Mouse (Mus musculus) G1E (cell line): Measurements from ENCODE around the gene Abca1. TPM values are rescaled to one million over a fixed set of nuclear protein-coding genes. Genes with fewer than 3 reads are reported as not detected.

ENCODE experiments used
- ATAC-seq: 2 replicates; pipeline ENCODE4 v1.8.0; 2016; ENCODE audit warnings: mild to moderate bottlenecking; ENCODE audit not compliant: insufficient number of reproducible peaks, poor library complexity, low FRiP score, severe bottlenecking; ENCODE audit errors: extremely low read depth
- DNase-seq: peaks from one replicate; pipeline ENCODE4 v3.0.0; 2012; ENCODE audit warnings: low spot score
- H3K27me3 ChIP-seq: 2 replicates; pipeline ENCODE4 v1.6.1; 2012; ENCODE audit warnings: mild to moderate bottlenecking, low read length, inconsistent platforms; ENCODE audit not compliant: insufficient read depth
- H3K36me3 ChIP-seq: replicated peaks from 2 replicates; pipeline ENCODE3; 2012; ENCODE audit warnings: mild to moderate bottlenecking, inconsistent platforms
- H3K4me1 ChIP-seq: 2 replicates; pipeline ENCODE4 v1.6.1; 2012; ENCODE audit warnings: low read depth, low read length, inconsistent platforms, mixed read lengths; ENCODE audit not compliant: insufficient read depth
- H3K4me3 ChIP-seq: 2 replicates; pipeline ENCODE4 v1.5.1; 2012; ENCODE audit warnings: low read depth, mild to moderate bottlenecking, inconsistent platforms, low read length, moderate library complexity, mixed read lengths
- H3K9me3 ChIP-seq: replicated peaks from 2 replicates; pipeline ENCODE4 v1.6.1; 2012; ENCODE audit warnings: inconsistent platforms
- CTCF ChIP-seq: IDR thresholded peaks from 2 replicates; pipeline ENCODE4 v1.5.1; 2012; ENCODE audit warnings: low read depth, low read length, inconsistent platforms, mixed read lengths
- GATA1 ChIP-seq: IDR thresholded peaks from 2 replicates; pipeline ENCODE4 v1.6.1; 2012; ENCODE audit warnings: borderline replicate concordance, low read length, inconsistent platforms, mixed read lengths
- GATA2 ChIP-seq: IDR thresholded peaks from 2 replicates; pipeline ENCODE4 v1.6.1; 2012; ENCODE audit warnings: low read depth, low read length, inconsistent platforms, borderline replicate concordance
- POLR2AphosphoS5 ChIP-seq: IDR thresholded peaks from 2 replicates; pipeline ENCODE4 v1.6.1; 2012; ENCODE audit warnings: low read depth, low read length, inconsistent platforms; ENCODE audit not compliant: insufficient replicate concordance
- TAL1 ChIP-seq: conservative IDR thresholded peaks from 2 replicates; pipeline ENCODE4 v1.6.1; 2012; ENCODE audit warnings: low read depth, low read length, inconsistent platforms, mixed read lengths
- polyA plus RNA-seq: library from polyadenylated mRNA; stranded (reverse); fragments of >175 nt; gene quantifications from 2 replicates; pipeline ENCODE4 v1.2.3, GENCODE M21; 2012
- total RNA-seq, 2 experiments: library from RNA; stranded (forward) in 1 of 2; stranded (reverse) in 1 of 2; fragments of 200-1000 nt in 1 of 2; fragments of >200 nt in 1 of 2; fragmentation: Nextera tagmentation in 1 of 2; gene quantifications; 2 replicates each; pipeline ENCODE4 v1.2.3; 2014 to 2017

Abca1 gene
- total and polyA plus RNA-seq, 3 experiments: 2.1 to 23.0 (median 4.6) TPM

GRCm38 (mm10) chr4:52999449-52999848, 160.2 kb downstream of the Abca1 start:
- Histone ChIP-seq H3K9me3 (no peaks in the 10 kb centered on the region), H3K4me1 (no peaks in the 10 kb centered on the region), H3K27me3 (peaks cover 7% of the 10 kb centered on the region; the same call in 1 of the 2 replicates), H3K4me3 (no peak overlapping the region), H3K36me3 (no peaks in the 10 kb centered on the region)
- TF ChIP-seq TAL1 (no peak), GATA2 (no peak), CTCF (no peak)
- DNase-seq: no peak
- ATAC-seq: no peak

- H3K27me3 ChIP-seq: peaks cover 4% of the 10 kb centered on the region; the same call in 1 of the 2 replicates
- H3K4me3 ChIP-seq: no peak within 1 kb of the TSS
- no peaks in the 10 kb centered on the region for H3K4me1 ChIP-seq
- ATAC-seq (no peak), DNase-seq (no peak)
- no peaks in the 10 kb centered on the region for H3K36me3 ChIP-seq
- TF ChIP-seq GATA2 (no peak), TAL1 (no peak), GATA1 (no peak), POLR2AphosphoS5 (no peak), CTCF (no peak)
- no peaks in the 10 kb centered on the region for H3K9me3 ChIP-seq
These were observed 170.4 kb downstream of the Abca1 start, which contains the start of gene Nipsnap3a for GRCm38 (mm10) chr4:52989248-52989647. Gene Nipsnap3a (plus strand): TSS chr4:52989272.

GRCm38 (mm10) chr4:52986266-52986665, 173.4 kb downstream of the Abca1 start:
- ATAC-seq: no peak
- peaks cover 8% of the 10 kb centered on the region for H3K27me3 ChIP-seq
- no peaks in the 10 kb centered on the region for H3K9me3 ChIP-seq
- DNase-seq: no peak
- H3K4me3 ChIP-seq: no peak overlapping the region
- H3K4me1 ChIP-seq: no peaks in the 10 kb centered on the region
- TF ChIP-seq CTCF: no peak
- H3K36me3 ChIP-seq: no peaks in the 10 kb centered on the region

- H3K9me3 ChIP-seq: no peaks in the 10 kb centered on the region
- H3K4me1 ChIP-seq: no peaks in the 10 kb centered on the region
- no peak for TF ChIP-seq GATA2
- TF ChIP-seq TAL1: no peak
- no peak for TF ChIP-seq CTCF
- TF ChIP-seq GATA1: no peak
- TF ChIP-seq POLR2AphosphoS5: no peak
- no peak for DNase-seq
- peak; percentile 49; the same call in 1 of the 2 replicates for ATAC-seq
- no peaks in the 10 kb centered on the region for H3K36me3 ChIP-seq
- H3K27me3 ChIP-seq: peaks cover 8% of the 10 kb centered on the region
- no peak overlapping the region for H3K4me3 ChIP-seq
These were observed 174.5 kb downstream of the Abca1 start for GRCm38 (mm10) chr4:52985216-52985615.

Other genes starting within 250 kb of the Abca1 start
- gene Olfr272, start 240.7 kb downstream of the Abca1 start, total RNA-seq (2014; fragmentation: Nextera tagmentation): not detected in 2 replicates
- gene Olfr272, start 240.7 kb downstream of the Abca1 start, total RNA-seq (2017): 0.23 TPM in 1 of 2 replicates, not detected in the other
- gene Olfr272, start 240.7 kb downstream of the Abca1 start, polyA plus RNA-seq: not detected in 2 replicates
- not detected in 2 replicates for gene Olfr270, start 195.3 kb downstream of the Abca1 start, total RNA-seq (2014; fragmentation: Nextera tagmentation)
- 0.29 and 0.38 TPM in 2 replicates for gene Olfr270, start 195.3 kb downstream of the Abca1 start, total RNA-seq (2017)
- gene Olfr270, start 195.3 kb downstream of the Abca1 start, polyA plus RNA-seq: not detected in 2 replicates
- not detected in 2 replicates for gene Nipsnap3a, start 170.6 kb downstream of the Abca1 start, total RNA-seq (2014; fragmentation: Nextera tagmentation)
- gene Nipsnap3a, start 170.6 kb downstream of the Abca1 start, total RNA-seq (2017): not detected in 2 replicates
- not detected in 2 replicates for gene Nipsnap3a, start 170.6 kb downstream of the Abca1 start, polyA plus RNA-seq
- 13.5 and 16.0 TPM in 2 replicates for gene Nipsnap3b, start 148.0 kb downstream of the Abca1 start, total RNA-seq (2014; fragmentation: Nextera tagmentation)
- 29.2 and 31.5 TPM in 2 replicates for gene Nipsnap3b, start 148.0 kb downstream of the Abca1 start, total RNA-seq (2017)
- 25.6 and 30.8 TPM in 2 replicates for gene Nipsnap3b, start 148.0 kb downstream of the Abca1 start, polyA plus RNA-seq